Mouse (Mus musculus): ENCODE measurements at regions not wholly inside any gene's neighbourhood (a gene's known extent, or its start where the extent isn't known, plus 50 kb on each side); places are given as distances from the start of the nearest gene placed in this dataset.

- H3K27ac ChIP-seq: no peak overlapping the region
- ATAC-seq (replicated peaks; ENCODE audit: low FRiP score): no peak
- no peak overlapping the region for H3K4me2 ChIP-seq
- H3K4me1 ChIP-seq: 0 out of 2 replicates have a peak, but pooled peaks cover 4% of the 10 kb centered on the region
- H3K4me3 ChIP-seq (replicated peaks): no peak overlapping the region
- no peaks in the 10 kb centered on the region for H3K9me3 ChIP-seq (replicated peaks)
- no peaks in the 10 kb centered on the region for H3K27me3 ChIP-seq
- H3K9ac ChIP-seq: no peak overlapping the region
- no peaks in the 10 kb centered on the region for H3K36me3 ChIP-seq
- WGBS: 88% methylated on average over 3 of the region's 3 CpGs
These were observed 50.3 kb upstream of the Nmu start for GRCm38 (mm10) chr5:76413886-76414285.

GRCm38 (mm10) chr5:76416256-76416655 is 52.7 kb upstream of the Nmu start:
- ATAC-seq (replicated peaks; ENCODE audit: low FRiP score): no peak
- Histone ChIP-seq H3K27ac (no peak overlapping the region), H3K36me3 (no peaks in the 10 kb centered on the region), H3K4me3 (replicated peaks) (no peak overlapping the region), H3K27me3 (no peaks in the 10 kb centered on the region), H3K4me2 (no peak overlapping the region), H3K9me3 (replicated peaks) (no peaks in the 10 kb centered on the region), H3K4me1 (0 out of 2 replicates have a peak, but pooled peaks cover 4% of the 10 kb centered on the region), H3K9ac (no peak overlapping the region)
- WGBS: 88% methylated on average over 6 of the region's 6 CpGs

- 78% methylated on average over 4 of the region's 4 CpGs for WGBS
- H3K4me3 ChIP-seq (replicated peaks): no peak overlapping the region
- no peak overlapping the region for H3K27ac ChIP-seq
- H3K4me2 ChIP-seq: no peak overlapping the region
- H3K27me3 ChIP-seq: no peaks in the 10 kb centered on the region
- no peaks in the 10 kb centered on the region for H3K36me3 ChIP-seq
- 0 out of 2 replicates have a peak, but pooled peaks cover 4% of the 10 kb centered on the region for H3K4me1 ChIP-seq
- no peak overlapping the region for H3K9ac ChIP-seq
- no peaks in the 10 kb centered on the region for H3K9me3 ChIP-seq (replicated peaks)
- ATAC-seq (replicated peaks; ENCODE audit: low FRiP score): no peak
These were observed 53.5 kb upstream of the Nmu start for GRCm38 (mm10) chr5:76417137-76417536.

GRCm38 (mm10) chr5:76418901-76419823 is 55.6 kb upstream of the Nmu start:
- no peak overlapping the region for H3K4me3 ChIP-seq (replicated peaks)
- no peaks in the 10 kb centered on the region for H3K36me3 ChIP-seq
- H3K4me2 ChIP-seq: peak overlapping the region; percentile 27; the same call in 1 of the 2 replicates
- WGBS: 79% methylated on average over 17 of the region's 17 CpGs
- H3K27ac ChIP-seq: no peak overlapping the region
- H3K4me1 ChIP-seq: 0 out of 2 replicates have a peak, but pooled peaks cover 4% of the 10 kb centered on the region
- no peak overlapping the region for H3K9ac ChIP-seq
- peak; percentile 58; the same call in 1 of the 2 replicates for ATAC-seq (replicated peaks; ENCODE audit: low FRiP score)
- no peaks in the 10 kb centered on the region for H3K9me3 ChIP-seq (replicated peaks)
- H3K27me3 ChIP-seq: no peaks in the 10 kb centered on the region

- Histone ChIP-seq H3K9me3 (replicated peaks) (no peaks in the 10 kb centered on the region), H3K4me2 (no peak overlapping the region), H3K4me3 (replicated peaks) (no peak overlapping the region), H3K4me1 (0 out of 2 replicates have a peak, but pooled peaks cover 4% of the 10 kb centered on the region), H3K27ac (no peak overlapping the region), H3K36me3 (no peaks in the 10 kb centered on the region), H3K27me3 (no peaks in the 10 kb centered on the region), H3K9ac (no peak overlapping the region)
- 77% methylated on average over 1 of the region's 1 CpGs for WGBS
- ATAC-seq (replicated peaks; ENCODE audit: low FRiP score): no peak
These were observed 56.3 kb upstream of the Nmu start for GRCm38 (mm10) chr5:76419841-76420240.

GRCm38 (mm10) chr5:76420606-76421005 is 57.0 kb upstream of the Nmu start:
- Histone ChIP-seq H3K9ac (no peak overlapping the region), H3K27me3 (no peaks in the 10 kb centered on the region), H3K9me3 (replicated peaks) (no peaks in the 10 kb centered on the region), H3K4me1 (0 out of 2 replicates have a peak, but pooled peaks cover 4% of the 10 kb centered on the region), H3K4me2 (no peak overlapping the region), H3K36me3 (no peaks in the 10 kb centered on the region), H3K4me3 (replicated peaks) (no peak overlapping the region), H3K27ac (no peak overlapping the region)
- 74% methylated on average over 6 of the region's 6 CpGs for WGBS
- no peak for ATAC-seq (replicated peaks; ENCODE audit: low FRiP score)

GRCm38 (mm10) chr5:76423593-76423992 is 60.0 kb upstream of the Nmu start:
- Histone ChIP-seq H3K4me3 (replicated peaks) (no peak overlapping the region), H3K27ac (no peak overlapping the region), H3K27me3 (no peaks in the 10 kb centered on the region), H3K4me2 (no peak overlapping the region), H3K9me3 (replicated peaks) (no peaks in the 10 kb centered on the region), H3K36me3 (no peaks in the 10 kb centered on the region), H3K9ac (no peak overlapping the region), H3K4me1 (0 out of 2 replicates have a peak, but pooled peaks cover 3% of the 10 kb centered on the region)
- ATAC-seq (replicated peaks; ENCODE audit: low FRiP score): no peak
- 96% methylated on average over 5 of the region's 5 CpGs for WGBS

GRCm38 (mm10) chr5:76425680-76426079 is 58.2 kb upstream of the Gm7271 start:
- Histone ChIP-seq H3K27me3 (no peaks in the 10 kb centered on the region), H3K27ac (no peak overlapping the region), H3K4me3 (replicated peaks) (no peak overlapping the region), H3K4me2 (no peak overlapping the region), H3K9me3 (replicated peaks) (no peaks in the 10 kb centered on the region), H3K9ac (no peak overlapping the region), H3K36me3 (no peaks in the 10 kb centered on the region), H3K4me1 (no peaks in the 10 kb centered on the region)
- 82% methylated on average over 2 of the region's 2 CpGs for WGBS
- ATAC-seq (replicated peaks; ENCODE audit: low FRiP score): no peak

- Histone ChIP-seq H3K27me3 (no peaks in the 10 kb centered on the region), H3K9ac (no peak overlapping the region), H3K4me3 (replicated peaks) (no peak overlapping the region), H3K36me3 (no peaks in the 10 kb centered on the region), H3K9me3 (replicated peaks) (no peaks in the 10 kb centered on the region), H3K27ac (no peak overlapping the region), H3K4me1 (no peaks in the 10 kb centered on the region), H3K4me2 (no peak overlapping the region)
- 86% methylated on average over 3 of the region's 3 CpGs for WGBS
- no peak for ATAC-seq (replicated peaks; ENCODE audit: low FRiP score)
These were observed 56.3 kb upstream of the Gm7271 start for GRCm38 (mm10) chr5:76427581-76427980.

- ATAC-seq (replicated peaks; ENCODE audit: low FRiP score): no peak
- no peaks in the 10 kb centered on the region for H3K4me1 ChIP-seq
These were observed 54.4 kb upstream of the Gm7271 start for GRCm38 (mm10) chr5:76429441-76429840.

GRCm38 (mm10) chr5:76433623-76434022 is 50.2 kb upstream of the Gm7271 start:
- H3K4me3 ChIP-seq (replicated peaks): no peak overlapping the region
- no peak overlapping the region for H3K27ac ChIP-seq
- no peaks in the 10 kb centered on the region for H3K36me3 ChIP-seq
- WGBS: 94% methylated on average over 2 of the region's 2 CpGs
- no peaks in the 10 kb centered on the region for H3K4me1 ChIP-seq
- H3K27me3 ChIP-seq: no peaks in the 10 kb centered on the region
- H3K9ac ChIP-seq: no peak overlapping the region
- H3K4me2 ChIP-seq: no peak overlapping the region
- ATAC-seq (replicated peaks; ENCODE audit: low FRiP score): no peak
- no peaks in the 10 kb centered on the region; the same call in 1 of the 2 replicates for H3K9me3 ChIP-seq (replicated peaks)

More at GRCm38 (mm10) chr5:76429441-76429840, 54.4 kb upstream of the Gm7271 start:
- Histone ChIP-seq H3K36me3 (no peaks in the 10 kb centered on the region), H3K9ac (no peak overlapping the region), H3K4me3 (replicated peaks) (no peak overlapping the region), H3K9me3 (replicated peaks) (no peaks in the 10 kb centered on the region; the same call in 1 of the 2 replicates), H3K27me3 (no peaks in the 10 kb centered on the region), H3K27ac (no peak overlapping the region), H3K4me2 (no peak overlapping the region)
- 68% methylated on average over 5 of the region's 5 CpGs for WGBS
